Mouse (Mus musculus) neural tube, postnatal 0 days (tissue): ENCODE measurements around the gene Ccnk. TPM values are rescaled to one million over a fixed set of nuclear protein-coding genes. Genes with fewer than 3 reads are reported as not detected.

ENCODE experiments used
- polyA plus RNA-seq: library from polyadenylated mRNA; unstranded; fragments of >200 nt; fragmentation: Nextera tagmentation; extraction: Ambion mirVana; gene quantifications from 2 replicates; pipeline ENCODE4 v1.2.1, GENCODE M21; 2015

The Ccnk gene
- polyA plus RNA-seq, result 3.1 and 3.8 TPM in 2 replicates

DNA sequence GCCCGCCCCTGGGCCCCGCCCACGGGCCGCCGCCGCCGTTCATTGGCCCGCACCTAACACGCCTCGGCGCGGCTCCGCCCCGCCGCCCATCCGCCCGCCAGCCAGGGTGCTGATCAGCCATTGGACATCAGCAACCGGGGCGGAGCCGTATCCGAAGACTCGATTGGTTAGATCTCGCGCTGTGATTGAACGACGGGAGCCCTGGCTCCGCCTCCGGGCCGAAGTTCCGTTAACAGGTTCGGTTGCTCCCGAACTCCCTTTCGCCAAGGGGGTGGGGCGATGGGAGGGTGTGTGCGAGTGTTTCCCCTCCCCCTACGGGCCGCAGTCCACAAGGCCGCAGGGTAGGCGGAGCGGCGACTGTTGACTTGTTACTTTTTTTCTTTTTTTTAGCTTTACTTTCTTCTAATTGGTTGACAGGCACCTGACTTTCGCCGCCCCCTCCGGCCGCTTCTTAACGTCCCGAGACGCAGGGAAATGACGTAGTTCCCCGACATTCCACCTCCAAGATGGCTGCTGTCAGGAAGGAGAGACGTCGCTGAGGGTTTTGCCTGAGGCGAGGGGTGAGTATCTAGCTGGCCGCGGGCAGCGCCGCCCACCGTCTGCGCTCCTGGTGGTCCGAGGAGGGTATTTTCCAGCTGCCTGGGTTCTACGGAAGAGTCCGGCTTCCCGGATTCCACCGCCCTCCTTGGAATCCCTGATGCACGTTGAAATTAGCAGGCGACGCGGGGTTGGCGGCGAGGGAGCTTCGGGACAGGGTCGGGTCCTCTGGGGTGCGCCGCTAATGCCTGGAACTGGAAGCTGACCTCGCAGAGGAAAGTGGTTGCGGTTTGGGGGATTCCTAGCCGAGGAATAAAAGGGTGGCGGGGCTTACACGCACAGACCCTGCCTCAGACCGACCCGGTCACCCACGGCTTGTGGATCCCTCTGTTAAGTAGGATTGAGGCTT lies at the start of gene Ccnk:
Gene Ccnk, plus strand, starts transcription at position 259 of the 946 bp plus-strand sequence.

GRCm38 (mm10) chr12:108179246-108179320 lies 296 bp upstream of the Ccnk start, which contains the start of gene Setd3:
TSS of gene Setd3 (minus strand) at chr12:108179314.

Other genes with a start within 250 kb of the Ccnk start
- gene Bcl11b, start 176.0 kb upstream of the Ccnk start, polyA plus RNA-seq, result 17.1 and 17.6 TPM in 2 replicates
- gene Setd3, start 265 bp upstream of the Ccnk start, polyA plus RNA-seq, result 90.0 and 92.1 TPM in 2 replicates
- 12.3 and 14.4 TPM in 2 replicates for gene Ccdc85c, start 95.8 kb downstream of the Ccnk start, polyA plus RNA-seq
- gene Hhipl1, start 126.7 kb downstream of the Ccnk start, polyA plus RNA-seq, result 4.4 and 4.6 TPM in 2 replicates
- gene Cyp46a1, start 154.8 kb downstream of the Ccnk start, polyA plus RNA-seq, result 49.7 and 58.2 TPM in 2 replicates
- 45.8 and 51.3 TPM in 2 replicates for gene Eml1, start 191.4 kb downstream of the Ccnk start, polyA plus RNA-seq